Mouse (Mus musculus) heart, embryonic 13.5 days (tissue): Measurements from ENCODE around the gene Kansl1. TPM values are rescaled to one million over a fixed set of nuclear protein-coding genes. Genes with fewer than 3 reads are reported as not detected.
A peak's percentile ranks its signal among the peaks of the same experiment; 100 is the strongest.

ENCODE experiments used
- ATAC-seq: fragments of 200-750 bp; cut with Nextera tagmentation; 2 replicates; pipeline ENCODE4 v1.8.0; 2017; ENCODE audit warnings: moderate TSS enrichment; ENCODE audit not compliant: insufficient number of reproducible peaks, low FRiP score, low TSS enrichment; ENCODE audit errors: extremely low read depth
- H3K27ac ChIP-seq: fragments of 300-500 bp; sonication (generic); replicated peaks from 2 replicates; pipeline ENCODE4 v1.5.1; 2015; ENCODE audit warnings: moderate library complexity, mild to moderate bottlenecking, inconsistent platforms
- H3K27me3 ChIP-seq: fragments of 300-500 bp; sonication (generic); replicated peaks from 2 replicates; pipeline ENCODE4 v1.6.1; 2015; ENCODE audit warnings: mild to moderate bottlenecking, inconsistent platforms
- H3K36me3 ChIP-seq: fragments of 300-500 bp; sonication (generic); 2 replicates; pipeline ENCODE4 v1.6.1; 2015; ENCODE audit warnings: mild to moderate bottlenecking, inconsistent platforms
- H3K4me1 ChIP-seq: fragments of 300-500 bp; sonication (generic); 2 replicates; pipeline ENCODE4 v1.6.1; 2015; ENCODE audit warnings: inconsistent platforms
- H3K4me2 ChIP-seq: fragments of 300-500 bp; sonication (generic); 2 replicates; pipeline ENCODE4 v1.6.1; 2015; ENCODE audit warnings: inconsistent platforms, mild to moderate bottlenecking, moderate library complexity
- H3K4me3 ChIP-seq: fragments of 300-500 bp; sonication (generic); 2 replicates; pipeline ENCODE4 v1.5.1; 2015; ENCODE audit warnings: moderate library complexity, mild to moderate bottlenecking, inconsistent platforms
- H3K9ac ChIP-seq: fragments of 300-500 bp; sonication (generic); 2 replicates; pipeline ENCODE4 v1.6.1; 2015; ENCODE audit warnings: inconsistent platforms, mild to moderate bottlenecking, moderate library complexity
- H3K9me3 ChIP-seq: fragments of 300-500 bp; sonication (generic); 2 replicates; pipeline ENCODE4 v1.6.1; 2016; ENCODE audit warnings: inconsistent platforms
- WGBS: fragments of 180-500 bp; shearing (Covaris S2); methylation state at CpG from one replicate; pipeline ENCODE4 v1.1.7; 2015; ENCODE audit warnings: mixed read lengths; 5-methylcytosine and 5-hydroxymethylcytosine counted together
- polyA plus RNA-seq: library from polyadenylated mRNA; unstranded; fragments of >200 nt; fragmentation: Nextera tagmentation; extraction: Ambion mirVana; gene quantifications from 2 replicates; pipeline ENCODE4 v1.2.1, GENCODE M21; 2015

Gene Kansl1
- polyA plus RNA-seq, 1 experiment from 2014 or later: 13.3 TPM

- H3K27me3 ChIP-seq: peaks cover 14% of the 10 kb centered on the region; the same call in 1 of the 2 replicates
- H3K9ac ChIP-seq: no peak overlapping the region
- no peaks in the 10 kb centered on the region for H3K9me3 ChIP-seq
- WGBS: 48% methylated on average over 5 of the region's 5 CpGs
- no peak overlapping the region for H3K4me3 ChIP-seq
- peaks cover 17% of the 10 kb centered on the region for H3K4me1 ChIP-seq
- H3K36me3 ChIP-seq: no peaks in the 10 kb centered on the region
- no peak for ATAC-seq
- no peak overlapping the region for H3K4me2 ChIP-seq
- H3K27ac ChIP-seq: no peak overlapping the region
Measured at GRCm38 (mm10) chr11:104320511-104320910, 148.2 kb downstream of the Kansl1 start.

GRCm38 (mm10) chr11:104318940-104319781 is 149.5 kb downstream of the Kansl1 start:
- peak; percentile 53; the same call in 1 of the 2 replicates for ATAC-seq
- Histone ChIP-seq H3K4me3 (peak overlapping the region; percentile 60), H3K27me3 (peaks cover 14% of the 10 kb centered on the region; the same call in 1 of the 2 replicates), H3K4me1 (peaks cover 17% of the 10 kb centered on the region), H3K36me3 (no peaks in the 10 kb centered on the region), H3K9me3 (no peaks in the 10 kb centered on the region), H3K27ac (peak overlapping the region; percentile 58), H3K9ac (peak overlapping the region; percentile 81), H3K4me2 (peak overlapping the region; percentile 81)
- WGBS: under 1% methylated on average over 24 of the region's 24 CpGs

GRCm38 (mm10) chr11:104317631-104318030 is 151.0 kb downstream of the Kansl1 start:
- H3K4me3 ChIP-seq: no peak overlapping the region
- H3K9me3 ChIP-seq: no peaks in the 10 kb centered on the region
- no peaks in the 10 kb centered on the region for H3K36me3 ChIP-seq
- no peak for ATAC-seq
- H3K9ac ChIP-seq: no peak overlapping the region
- H3K4me1 ChIP-seq: peaks cover 17% of the 10 kb centered on the region
- H3K4me2 ChIP-seq: no peak overlapping the region
- peaks cover 14% of the 10 kb centered on the region; the same call in 1 of the 2 replicates for H3K27me3 ChIP-seq
- no peak overlapping the region for H3K27ac ChIP-seq
- 68% methylated on average over 3 of the region's 3 CpGs for WGBS

GRCm38 (mm10) chr11:104316685-104317400 is 151.8 kb downstream of the Kansl1 start:
- Histone ChIP-seq H3K9ac (no peak overlapping the region), H3K4me2 (no peak overlapping the region), H3K27me3 (peaks cover 14% of the 10 kb centered on the region), H3K9me3 (no peaks in the 10 kb centered on the region), H3K4me1 (peaks cover 17% of the 10 kb centered on the region), H3K27ac (no peak overlapping the region), H3K36me3 (no peaks in the 10 kb centered on the region), H3K4me3 (no peak overlapping the region)
- ATAC-seq: no peak
- WGBS: 68% methylated on average over 16 of the region's 16 CpGs

GRCm38 (mm10) chr11:104315703-104316102 is 153.0 kb downstream of the Kansl1 start:
- no peak overlapping the region for H3K9ac ChIP-seq
- H3K36me3 ChIP-seq: no peaks in the 10 kb centered on the region
- WGBS: 6% methylated on average over 6 of the region's 6 CpGs
- peaks cover 20% of the 10 kb centered on the region for H3K27me3 ChIP-seq
- H3K27ac ChIP-seq: no peak overlapping the region
- H3K4me3 ChIP-seq: no peak overlapping the region
- ATAC-seq: no peak
- no peaks in the 10 kb centered on the region for H3K9me3 ChIP-seq
- H3K4me2 ChIP-seq: no peak overlapping the region
- peaks cover 17% of the 10 kb centered on the region for H3K4me1 ChIP-seq

GRCm38 (mm10) chr11:104311643-104312042 is 157.0 kb downstream of the Kansl1 start:
- H3K4me2 ChIP-seq: no peak overlapping the region
- H3K27ac ChIP-seq: no peak overlapping the region
- 60% methylated on average over 7 of the region's 7 CpGs for WGBS
- no peak overlapping the region for H3K9ac ChIP-seq
- no peak overlapping the region for H3K4me3 ChIP-seq
- H3K27me3 ChIP-seq: peaks cover 39% of the 10 kb centered on the region
- H3K4me1 ChIP-seq: no peaks in the 10 kb centered on the region
- H3K9me3 ChIP-seq: no peaks in the 10 kb centered on the region
- ATAC-seq: no peak
- no peaks in the 10 kb centered on the region for H3K36me3 ChIP-seq

- peaks cover 39% of the 10 kb centered on the region for H3K27me3 ChIP-seq
- H3K4me3 ChIP-seq: peak overlapping the region; percentile 30
- no peak; the same call in 1 of the 2 replicates for ATAC-seq
- 11% methylated on average over 23 of the region's 23 CpGs for WGBS
- no peaks in the 10 kb centered on the region for H3K9me3 ChIP-seq
- H3K27ac ChIP-seq: no peak overlapping the region
- H3K36me3 ChIP-seq: no peaks in the 10 kb centered on the region
- H3K9ac ChIP-seq: peak overlapping the region; percentile 30; the same call in 1 of the 2 replicates
- H3K4me2 ChIP-seq: peak overlapping the region; percentile 58
- H3K4me1 ChIP-seq: no peaks in the 10 kb centered on the region
Measured at GRCm38 (mm10) chr11:104310226-104310887, 158.3 kb downstream of the Kansl1 start.

- Histone ChIP-seq H3K4me1 (no peaks in the 10 kb centered on the region), H3K9me3 (no peaks in the 10 kb centered on the region), H3K4me2 (peak overlapping the region; percentile 58), H3K27ac (no peak overlapping the region), H3K4me3 (peak overlapping the region; percentile 30), H3K27me3 (peaks cover 39% of the 10 kb centered on the region), H3K9ac (peak overlapping the region; percentile 30; the same call in 1 of the 2 replicates), H3K36me3 (no peaks in the 10 kb centered on the region)
- 31% methylated on average over 12 of the region's 12 CpGs for WGBS
- ATAC-seq: no peak
Measured at GRCm38 (mm10) chr11:104309377-104310225, 159.1 kb downstream of the Kansl1 start.

GRCm38 (mm10) chr11:104307136-104307535 is 161.5 kb downstream of the Kansl1 start:
- 65% methylated on average over 4 of the region's 4 CpGs for WGBS
- Histone ChIP-seq H3K4me1 (peaks cover 6% of the 10 kb centered on the region; the same call in 1 of the 2 replicates), H3K36me3 (no peaks in the 10 kb centered on the region), H3K27ac (no peak overlapping the region), H3K4me3 (no peak overlapping the region), H3K4me2 (no peak overlapping the region), H3K9ac (no peak overlapping the region), H3K9me3 (no peaks in the 10 kb centered on the region), H3K27me3 (peaks cover 43% of the 10 kb centered on the region)
- ATAC-seq: no peak

- Histone ChIP-seq H3K4me1 (peaks cover 9% of the 10 kb centered on the region; the same call in 1 of the 2 replicates), H3K27ac (no peak overlapping the region), H3K9me3 (no peaks in the 10 kb centered on the region), H3K4me3 (no peak overlapping the region), H3K9ac (no peak overlapping the region), H3K36me3 (no peaks in the 10 kb centered on the region), H3K27me3 (peaks cover 45% of the 10 kb centered on the region), H3K4me2 (no peak overlapping the region)
- ATAC-seq: no peak
- 90% methylated on average over 13 of the region's 13 CpGs for WGBS
Measured at GRCm38 (mm10) chr11:104306483-104306882, 162.2 kb downstream of the Kansl1 start.
